Mouse (Mus musculus): ENCODE data around the gene Fam83g.

Gene Fam83g

GRCm38 (mm10) chr11:61715130-61715529 is 31.2 kb downstream of the Fam83g start:
- no peak for DNase-seq (ENCODE audit: low spot score in 2 of 2)

GRCm38 (mm10) chr11:61717990-61718389 is 34.1 kb downstream of the Fam83g start:
- DNase-seq (ENCODE audit: low spot score in 2 of 2) = no peak

GRCm38 (mm10) chr11:61719387-61719786 is 35.5 kb downstream of the Fam83g start:
- DNase-seq (ENCODE audit: low spot score in 2 of 2) = no peak

- no peak for DNase-seq (ENCODE audit: low spot score in 2 of 2)
Observed at GRCm38 (mm10) chr11:61719826-61720225, 35.9 kb downstream of the Fam83g start.

GRCm38 (mm10) chr11:61720636-61721035 is 36.7 kb downstream of the Fam83g start, which contains the start of gene Slc5a10:
Gene Slc5a10 (minus strand): TSS chr11:61720826.
- no peak for DNase-seq (ENCODE audit: low spot score in 2 of 2)

- no peak for DNase-seq (ENCODE audit: low spot score in 2 of 2)
Observed at GRCm38 (mm10) chr11:61722077-61722476, 38.2 kb downstream of the Fam83g start.

- DNase-seq (ENCODE audit: low spot score in 2 of 2) = no peak
Observed at GRCm38 (mm10) chr11:61728037-61728436, 44.1 kb downstream of the Fam83g start.

- DNase-seq (ENCODE audit: low spot score in 2 of 2) = no peak
Observed at GRCm38 (mm10) chr11:61732672-61733071, 48.8 kb downstream of the Fam83g start.

GRCm38 (mm10) chr11:61737290-61737689 is 53.4 kb downstream of the Fam83g start:
- no peak for DNase-seq (ENCODE audit: low spot score in 2 of 2)

GRCm38 (mm10) chr11:61740500-61740899 is 56.6 kb downstream of the Fam83g start:
- no peak for DNase-seq (ENCODE audit: low spot score in 2 of 2)

- no peak for DNase-seq (ENCODE audit: low spot score in 2 of 2)
Observed at GRCm38 (mm10) chr11:61743768-61744167, 59.9 kb downstream of the Fam83g start.

- no peak for DNase-seq (ENCODE audit: low spot score in 2 of 2)
Observed at GRCm38 (mm10) chr11:61744460-61744859, 60.6 kb downstream of the Fam83g start.

- no peak for DNase-seq (ENCODE audit: low spot score in 2 of 2)
Observed at GRCm38 (mm10) chr11:61745781-61746180, 61.9 kb downstream of the Fam83g start.

GRCm38 (mm10) chr11:61747161-61747560 is 63.3 kb downstream of the Fam83g start:
- no peak for DNase-seq (ENCODE audit: low spot score in 2 of 2)

GRCm38 (mm10) chr11:61751612-61752011 is 67.7 kb downstream of the Fam83g start:
- DNase-seq (ENCODE audit: low spot score in 2 of 2) = no peak

GRCm38 (mm10) chr11:61757151-61757550 is 73.3 kb downstream of the Fam83g start:
- no peak for DNase-seq (ENCODE audit: low spot score in 2 of 2)

Data from left cerebral cortex, adult 9 months (tissue).